Mouse (Mus musculus): ENCODE data around the gene Parp11. TPM values are rescaled to one million over a fixed set of nuclear protein-coding genes. Genes with fewer than 3 reads are reported as not detected.

The Parp11 gene
- 24.6 and 26.1 TPM in 2 replicates for polyA plus RNA-seq (2012; rRNA removed)

DNA sequence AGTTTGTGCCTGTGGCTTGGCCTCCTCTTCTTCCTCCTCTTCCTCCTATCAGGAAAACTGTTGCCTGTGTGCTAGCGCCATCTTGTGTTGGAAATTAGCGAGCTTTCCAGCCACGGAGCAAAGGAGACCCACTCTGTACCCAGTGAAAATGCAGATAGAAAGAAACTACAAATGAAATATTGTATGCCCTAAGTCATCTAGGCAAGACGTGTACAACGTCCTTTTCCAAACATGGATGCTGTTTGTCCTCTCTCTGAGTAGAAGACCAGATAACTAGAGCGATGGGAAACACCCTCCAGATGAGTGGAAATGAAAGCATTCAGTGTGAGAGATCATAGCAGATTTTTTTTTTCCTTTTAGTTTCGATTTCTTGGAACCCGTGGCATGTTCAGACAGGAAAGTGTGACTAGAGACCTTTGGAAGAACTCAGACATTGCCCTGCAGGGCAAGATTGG, at the start of gene Parp11:
Gene Parp11 (plus strand): TSS at position 405 of the 455 bp plus-strand sequence.
- Histone ChIP-seq H3K27ac (ENCODE audit: insufficient read depth, low read length) (no peak within 1 kb of the TSS), H3K4me3 (ENCODE audit: insufficient read depth, low read length) (no peak within 1 kb of the TSS), H3K4me1 (ENCODE audit: control insufficient read depth, insufficient read depth, low read length) (no peaks in the 10 kb centered on the region)
- TF ChIP-seq CTCF (IDR thresholded peaks at IDR 0.05; ENCODE audit: extremely low read depth, insufficient read depth, low read length) (peak; percentile 93), POLR2A (IDR thresholded peaks at IDR 0.05; ENCODE audit: extremely low read depth, insufficient read depth, low read length) (no peak)

DNA sequence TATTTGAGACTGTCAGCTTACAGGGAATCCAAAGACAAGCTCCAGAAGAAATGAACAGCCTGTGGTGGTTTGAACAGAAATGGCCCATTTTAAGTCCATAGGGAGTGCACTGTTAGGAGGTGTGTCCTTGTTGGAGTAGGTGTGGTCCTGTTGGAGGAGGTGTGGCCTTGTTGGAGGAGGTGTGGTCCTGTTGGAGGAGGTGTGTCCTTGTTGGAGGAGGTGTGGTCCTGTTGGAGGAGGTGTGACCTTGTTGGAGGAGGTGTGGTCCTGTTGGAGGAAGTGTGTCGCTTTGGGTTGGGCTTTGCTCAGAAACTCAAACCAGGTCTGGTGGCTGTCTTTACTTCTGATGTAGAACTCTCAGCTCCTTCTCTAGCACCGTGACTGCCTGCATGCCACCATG, 48.6 kb upstream of the Parp11 start:
- no peak overlapping the region for H3K27ac ChIP-seq (ENCODE audit: insufficient read depth, low read length)
- no peaks in the 10 kb centered on the region for H3K4me1 ChIP-seq (ENCODE audit: control insufficient read depth, insufficient read depth, low read length)
- H3K4me3 ChIP-seq (ENCODE audit: insufficient read depth, low read length) = no peak overlapping the region
- TF ChIP-seq CTCF (IDR thresholded peaks at IDR 0.05; ENCODE audit: extremely low read depth, insufficient read depth, low read length) (no peak), POLR2A (IDR thresholded peaks at IDR 0.05; ENCODE audit: extremely low read depth, insufficient read depth, low read length) (no peak)

DNA sequence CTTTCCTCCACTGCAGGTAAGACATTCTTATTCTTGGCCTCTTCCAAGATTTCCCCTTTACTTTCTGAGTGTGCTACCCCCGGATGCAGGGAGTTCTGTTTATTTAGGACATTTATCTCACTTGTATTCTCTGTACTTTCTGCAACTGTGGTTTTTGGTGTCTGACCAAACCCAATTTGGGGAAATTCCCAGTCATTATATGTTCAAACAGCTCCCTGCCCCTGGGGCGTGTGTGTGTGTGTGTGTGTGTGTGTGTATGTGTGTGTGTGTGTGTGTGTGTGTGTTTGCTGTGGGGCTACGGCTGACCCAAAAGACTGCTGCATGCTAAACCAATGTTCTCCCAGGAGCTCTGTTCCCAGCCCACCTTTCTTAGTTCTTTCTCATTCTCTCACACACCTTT, 45.2 kb upstream of the Parp11 start:
- Histone ChIP-seq H3K27ac (ENCODE audit: insufficient read depth, low read length) (no peak overlapping the region), H3K4me1 (ENCODE audit: control insufficient read depth, insufficient read depth, low read length) (peaks cover 2% of the 10 kb centered on the region; the same call in 1 of the 2 replicates), H3K4me3 (ENCODE audit: insufficient read depth, low read length) (no peak overlapping the region)
- TF ChIP-seq POLR2A (IDR thresholded peaks at IDR 0.05; ENCODE audit: extremely low read depth, insufficient read depth, low read length) (no peak), CTCF (IDR thresholded peaks at IDR 0.05; ENCODE audit: extremely low read depth, insufficient read depth, low read length) (no peak)

DNA sequence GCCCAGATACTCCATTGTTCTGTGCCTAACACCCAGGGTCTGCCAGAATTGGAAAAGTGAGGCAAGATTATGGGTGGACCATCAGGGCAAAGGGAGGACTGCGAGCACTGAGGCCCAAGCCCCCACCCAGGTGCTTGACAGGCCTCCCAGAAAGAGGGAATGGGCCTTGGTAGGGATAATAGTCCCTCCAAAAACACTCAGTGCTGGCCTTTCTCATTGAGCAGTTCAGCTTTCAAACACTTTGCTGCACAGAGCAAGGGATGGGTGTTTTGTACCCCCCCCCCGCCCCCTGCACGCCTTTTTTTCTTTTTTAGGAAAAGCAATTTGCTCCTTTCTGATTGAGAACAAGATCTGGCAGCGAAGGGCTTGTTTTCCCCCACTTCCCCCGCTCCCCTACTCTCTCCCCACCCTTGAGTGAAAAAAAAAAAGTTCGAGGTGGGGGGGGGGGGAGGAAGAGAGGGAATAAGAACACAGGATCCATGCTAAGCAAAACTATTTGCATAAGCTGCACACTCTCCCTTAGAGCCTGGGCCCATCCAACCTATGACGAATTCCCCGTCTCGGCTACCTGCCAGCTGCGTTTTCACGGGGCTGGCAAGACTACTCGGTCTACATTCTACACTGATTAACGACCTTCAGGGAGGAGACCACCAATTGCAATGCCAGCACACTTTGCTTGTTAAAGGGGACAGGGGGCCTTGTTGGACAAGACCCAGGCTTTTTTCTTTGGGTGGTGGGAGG, 42.4 kb upstream of the Parp11 start:
- Histone ChIP-seq H3K27ac (ENCODE audit: insufficient read depth, low read length) (no peak overlapping the region), H3K4me3 (ENCODE audit: insufficient read depth, low read length) (no peak overlapping the region), H3K4me1 (ENCODE audit: control insufficient read depth, insufficient read depth, low read length) (peaks cover 2% of the 10 kb centered on the region; the same call in 1 of the 2 replicates)
- TF ChIP-seq CTCF (IDR thresholded peaks at IDR 0.05; ENCODE audit: extremely low read depth, insufficient read depth, low read length) = no peak
- no peak for TF ChIP-seq POLR2A (IDR thresholded peaks at IDR 0.05; ENCODE audit: extremely low read depth, insufficient read depth, low read length)

DNA sequence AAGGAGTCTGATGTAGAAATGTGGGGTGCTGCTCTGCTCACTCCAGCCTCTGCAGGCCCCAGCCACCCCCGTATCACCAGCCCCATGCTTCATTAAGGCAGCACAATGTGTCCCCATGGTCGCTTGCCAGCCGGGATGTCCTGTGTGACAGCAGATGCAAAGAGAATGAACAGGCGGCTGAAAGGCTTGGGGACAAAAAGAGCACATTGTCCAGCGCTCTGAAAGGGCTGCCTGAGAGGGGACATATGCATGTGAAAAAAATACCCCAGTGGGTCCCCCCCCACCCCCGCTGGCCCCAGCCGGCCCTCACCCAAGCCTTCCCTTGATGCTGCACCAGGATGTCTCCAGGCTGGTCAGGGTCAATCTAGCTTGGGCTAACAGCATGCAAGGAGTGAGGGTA, 41.0 kb upstream of the Parp11 start:
- TF ChIP-seq CTCF (IDR thresholded peaks at IDR 0.05; ENCODE audit: extremely low read depth, insufficient read depth, low read length) (no peak), POLR2A (IDR thresholded peaks at IDR 0.05; ENCODE audit: extremely low read depth, insufficient read depth, low read length) (no peak)
- peaks cover 2% of the 10 kb centered on the region; the same call in 1 of the 2 replicates for H3K4me1 ChIP-seq (ENCODE audit: control insufficient read depth, insufficient read depth, low read length)

DNA sequence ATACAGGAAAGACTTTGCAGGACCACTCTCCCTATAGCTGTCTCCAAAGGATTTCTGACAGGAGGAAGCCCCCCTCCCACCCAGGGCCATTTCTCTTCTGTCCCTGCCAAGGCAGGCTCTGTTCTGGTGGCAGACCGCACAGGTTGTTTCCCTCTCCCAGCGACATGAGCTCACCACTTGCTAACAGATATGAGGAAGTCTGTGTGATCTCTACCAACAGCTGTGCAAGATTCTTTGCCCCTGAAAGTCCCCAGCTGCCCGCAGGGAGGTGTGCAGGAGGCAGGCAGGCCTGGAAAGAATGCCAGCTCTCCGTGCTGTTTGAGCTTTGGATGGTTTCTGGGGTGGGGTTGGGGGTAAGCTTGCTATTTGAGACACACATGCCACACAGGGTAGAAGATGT, 38.9 kb upstream of the Parp11 start:
- no peak overlapping the region for H3K4me3 ChIP-seq (ENCODE audit: insufficient read depth, low read length)
- H3K27ac ChIP-seq (ENCODE audit: insufficient read depth, low read length) = no peak overlapping the region
- TF ChIP-seq CTCF (IDR thresholded peaks at IDR 0.05; ENCODE audit: extremely low read depth, insufficient read depth, low read length) = no peak
- no peak for TF ChIP-seq POLR2A (IDR thresholded peaks at IDR 0.05; ENCODE audit: extremely low read depth, insufficient read depth, low read length)
- peaks cover 2% of the 10 kb centered on the region; the same call in 1 of the 2 replicates for H3K4me1 ChIP-seq (ENCODE audit: control insufficient read depth, insufficient read depth, low read length)

More for the DNA sequence above, 41.0 kb upstream of the Parp11 start:
- Histone ChIP-seq H3K4me3 (ENCODE audit: insufficient read depth, low read length) (no peak overlapping the region), H3K27ac (ENCODE audit: insufficient read depth, low read length) (no peak overlapping the region)

DNA sequence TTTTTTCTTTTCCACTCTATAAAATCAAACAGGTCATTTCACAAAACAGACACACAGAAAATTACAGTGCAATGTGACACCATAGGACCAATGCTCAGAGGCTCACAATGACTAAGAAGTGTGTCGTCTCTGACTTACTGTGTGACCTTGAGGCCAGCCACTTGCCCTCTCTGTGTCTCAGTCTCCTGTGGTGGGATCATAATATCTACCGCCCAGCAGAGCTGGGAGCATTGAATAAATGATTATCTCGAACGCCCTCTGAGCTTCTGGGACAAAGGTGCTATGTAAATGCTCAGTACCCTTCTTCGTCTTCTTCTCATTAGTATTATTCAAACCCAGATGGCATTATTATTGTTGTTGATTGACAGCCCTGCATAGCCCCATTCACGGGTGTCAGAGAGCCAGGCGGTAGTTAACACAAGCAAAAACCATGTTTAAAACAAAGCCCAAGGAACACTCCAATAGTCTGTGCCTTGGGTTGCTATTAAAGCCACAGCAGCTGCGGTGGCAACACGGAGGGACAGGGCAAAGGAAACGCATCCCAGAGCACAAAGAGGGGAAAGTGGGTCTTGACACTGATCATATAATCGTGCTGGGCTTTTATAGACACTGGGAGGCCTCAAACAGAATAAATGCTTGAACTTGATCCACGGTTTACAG, 29.0 kb upstream of the Parp11 start:
- H3K4me1 ChIP-seq (ENCODE audit: control insufficient read depth, insufficient read depth, low read length) = no peaks in the 10 kb centered on the region
- H3K27ac ChIP-seq (ENCODE audit: insufficient read depth, low read length) = no peak overlapping the region
- TF ChIP-seq POLR2A (IDR thresholded peaks at IDR 0.05; ENCODE audit: extremely low read depth, insufficient read depth, low read length) = no peak
- TF ChIP-seq CTCF (IDR thresholded peaks at IDR 0.05; ENCODE audit: extremely low read depth, insufficient read depth, low read length) = no peak
- no peak overlapping the region for H3K4me3 ChIP-seq (ENCODE audit: insufficient read depth, low read length)

DNA sequence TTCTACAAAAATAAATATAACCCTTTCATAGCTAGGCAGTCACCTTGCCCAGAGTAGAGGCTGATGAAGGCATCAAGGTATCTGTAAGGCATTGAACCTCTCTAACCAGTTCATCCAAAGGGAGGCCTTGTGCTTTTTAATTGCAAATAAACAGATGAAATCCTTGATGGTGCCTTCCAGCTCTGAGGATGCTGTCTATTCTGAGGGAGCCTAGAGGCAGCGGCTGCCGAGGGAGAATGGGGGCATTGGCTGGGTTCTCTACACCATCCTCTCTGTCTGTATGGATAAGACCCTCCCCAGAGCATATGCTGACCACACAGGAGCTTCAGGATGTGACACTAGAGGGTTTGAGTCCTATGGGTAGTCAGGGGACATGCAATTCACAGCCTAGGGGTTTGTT, 28.3 kb upstream of the Parp11 start:
- H3K4me1 ChIP-seq (ENCODE audit: control insufficient read depth, insufficient read depth, low read length) = no peaks in the 10 kb centered on the region
- no peak overlapping the region for H3K27ac ChIP-seq (ENCODE audit: insufficient read depth, low read length)
- H3K4me3 ChIP-seq (ENCODE audit: insufficient read depth, low read length) = no peak overlapping the region
- TF ChIP-seq CTCF (IDR thresholded peaks at IDR 0.05; ENCODE audit: extremely low read depth, insufficient read depth, low read length) (no peak), POLR2A (IDR thresholded peaks at IDR 0.05; ENCODE audit: extremely low read depth, insufficient read depth, low read length) (no peak)

DNA sequence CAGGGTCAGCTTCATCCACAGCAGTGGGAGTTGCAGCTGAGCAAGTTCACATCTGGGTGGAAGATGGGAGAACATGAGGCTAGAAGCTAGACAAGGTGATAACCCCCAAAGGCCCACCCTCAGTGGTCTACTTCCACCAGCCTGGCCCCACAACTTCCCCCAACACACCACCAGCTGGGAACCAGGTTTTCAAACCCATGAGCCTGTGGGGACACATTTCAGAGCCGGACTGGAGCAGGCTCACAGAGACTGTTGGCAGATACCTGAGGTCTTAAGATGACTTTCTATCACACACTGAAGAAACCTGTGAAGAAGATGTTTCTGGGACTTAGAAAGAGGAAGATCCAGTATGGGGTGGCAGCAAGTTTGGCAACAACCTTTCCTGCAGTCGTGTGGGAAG, 26.5 kb upstream of the Parp11 start:
- H3K27ac ChIP-seq (ENCODE audit: insufficient read depth, low read length) = no peak overlapping the region
- no peak for TF ChIP-seq POLR2A (IDR thresholded peaks at IDR 0.05; ENCODE audit: extremely low read depth, insufficient read depth, low read length)
- TF ChIP-seq CTCF (IDR thresholded peaks at IDR 0.05; ENCODE audit: extremely low read depth, insufficient read depth, low read length) = no peak
- no peak overlapping the region for H3K4me3 ChIP-seq (ENCODE audit: insufficient read depth, low read length)
- no peaks in the 10 kb centered on the region for H3K4me1 ChIP-seq (ENCODE audit: control insufficient read depth, insufficient read depth, low read length)

DNA sequence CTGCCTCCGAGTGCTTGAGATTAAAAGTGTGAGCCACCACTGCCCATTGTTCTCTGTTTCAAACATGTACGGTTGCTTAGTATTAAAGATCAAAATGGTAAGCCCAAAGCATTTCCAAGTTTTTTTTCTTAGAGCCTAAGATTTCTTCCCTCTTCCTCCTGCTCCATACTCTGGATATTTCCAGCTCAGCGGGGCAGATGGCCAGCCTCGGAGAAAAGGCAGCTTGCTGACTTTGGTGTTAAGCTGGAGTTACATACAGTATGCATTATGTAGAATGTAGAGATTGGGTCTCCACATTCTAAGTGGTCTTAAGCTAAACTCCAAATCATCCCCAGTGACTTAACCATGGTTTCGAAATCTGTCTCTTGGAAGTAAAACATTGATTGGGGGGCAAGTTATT, 21.5 kb upstream of the Parp11 start:
- Histone ChIP-seq H3K27ac (ENCODE audit: insufficient read depth, low read length) (no peak overlapping the region), H3K4me1 (ENCODE audit: control insufficient read depth, insufficient read depth, low read length) (no peaks in the 10 kb centered on the region), H3K4me3 (ENCODE audit: insufficient read depth, low read length) (no peak overlapping the region)
- TF ChIP-seq CTCF (IDR thresholded peaks at IDR 0.05; ENCODE audit: extremely low read depth, insufficient read depth, low read length) = no peak
- no peak for TF ChIP-seq POLR2A (IDR thresholded peaks at IDR 0.05; ENCODE audit: extremely low read depth, insufficient read depth, low read length)

Data from cortical plate, adult 2 months (tissue).